Mouse (Mus musculus) ES-Bruce4 (cell line): ENCODE results near the gene Slc39a3.

Experiments
- CTCF ChIP-seq: IDR thresholded peaks from one replicate; pipeline ENCODE4 v1.8.1; 2011; ENCODE audit warnings: low read depth, low read length
- POLR2A ChIP-seq: IDR thresholded peaks from one replicate; pipeline ENCODE4 v1.8.1; 2011; ENCODE audit warnings: low read length; ENCODE audit not compliant: insufficient read depth

DNA sequence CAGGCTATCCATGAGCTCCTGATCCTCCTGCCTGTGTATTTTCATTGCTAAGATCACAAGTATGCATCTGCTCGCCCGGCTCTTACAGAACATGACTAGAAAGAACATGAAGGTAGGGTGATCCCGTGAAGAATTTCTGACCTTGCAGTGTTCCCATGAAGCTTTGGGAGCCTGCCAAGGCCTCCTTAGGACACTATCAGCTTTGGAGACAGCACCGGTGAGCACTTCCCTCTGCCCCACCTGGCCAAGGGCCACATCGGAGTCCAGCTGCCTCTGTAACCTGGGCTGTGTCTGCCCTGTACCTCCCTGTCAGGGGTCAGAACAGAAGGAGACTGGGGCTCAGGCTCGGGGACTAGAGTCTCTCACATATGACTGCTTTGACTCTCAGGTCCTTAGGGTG, 50.5 kb downstream of the Slc39a3 start:
- TF ChIP-seq POLR2A (no peak), CTCF (no peak)
